Mouse (Mus musculus): ENCODE data around the gene Hist1h2bl. TPM values are rescaled to one million over a fixed set of nuclear protein-coding genes. Genes with fewer than 3 reads are reported as not detected.

Hist1h2bl gene
- polyA plus RNA-seq (2012; rRNA removed) = 11.3 and 14.5 TPM in 2 replicates

DNA sequence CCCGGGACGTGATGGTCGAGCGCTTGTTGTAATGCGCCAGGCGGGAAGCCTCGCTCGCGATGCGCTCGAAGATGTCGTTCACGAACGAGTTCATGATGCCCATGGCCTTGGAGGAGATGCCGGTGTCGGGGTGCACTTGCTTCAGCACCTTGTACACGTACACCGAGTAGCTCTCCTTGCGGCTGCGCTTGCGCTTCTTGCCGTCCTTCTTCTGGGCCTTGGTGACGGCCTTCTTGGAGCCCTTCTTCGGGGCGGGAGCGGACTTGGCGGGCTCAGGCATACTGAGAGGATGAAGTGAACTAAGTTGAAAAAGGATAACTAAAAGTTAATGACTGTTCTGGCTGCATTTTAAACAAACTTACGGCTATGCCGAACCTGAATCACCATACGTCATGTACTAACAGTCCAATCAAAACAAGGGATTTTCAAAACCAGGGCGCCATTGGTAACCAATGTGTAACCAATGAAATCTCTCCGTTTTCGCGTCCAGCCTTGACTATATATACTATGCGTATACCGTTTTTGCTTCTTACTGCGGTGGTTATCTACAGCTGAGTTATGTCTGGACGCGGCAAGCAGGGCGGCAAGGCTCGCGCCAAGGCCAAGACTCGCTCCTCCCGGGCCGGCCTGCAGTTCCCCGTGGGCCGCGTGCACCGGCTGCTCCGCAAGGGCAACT is at the start of gene Hist1h2bl, which contains the start of gene Hist1h2ai:
Gene Hist1h2bl (minus strand): TSS at position 280 of the 676 bp plus-strand sequence.
Gene Hist1h2ai (plus strand): TSS at position 559 of the 676 bp plus-strand sequence.
- TF ChIP-seq POLR2A (IDR thresholded peaks at IDR 0.05; ENCODE audit: borderline replicate concordance, extremely low read depth, insufficient read depth, insufficient read length, poor library complexity, severe bottlenecking) = peak; percentile 62; the same call in 1 of the 2 replicates
- DNase-seq (ENCODE audit: low read depth) = peak; percentile 99

DNA sequence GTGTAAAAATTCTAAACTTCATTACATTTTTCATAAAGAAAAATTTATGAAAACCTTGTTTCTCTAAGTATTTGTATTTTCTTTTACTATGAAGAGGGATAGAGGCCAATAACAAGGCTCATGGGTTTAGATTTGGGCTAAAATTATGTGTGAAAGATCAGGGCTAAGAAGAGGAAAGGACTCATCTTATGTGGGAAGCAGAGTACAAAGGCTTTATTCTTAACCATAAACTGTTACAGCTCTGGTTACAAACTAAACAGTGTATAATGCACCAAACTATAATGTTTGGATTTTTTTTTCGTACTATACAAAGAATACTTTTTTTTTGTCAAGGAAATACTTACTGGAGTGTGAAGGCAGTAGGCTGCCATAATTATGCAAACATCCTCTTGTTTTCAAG is 39.8 kb upstream of the Hist1h2bl start:
- no peak for DNase-seq (ENCODE audit: low read depth)
- TF ChIP-seq CTCF (IDR thresholded peaks at IDR 0.05; ENCODE audit: borderline replicate concordance, extremely low read depth, insufficient read depth, insufficient read length) (no peak), POLR2A (IDR thresholded peaks at IDR 0.05; ENCODE audit: borderline replicate concordance, extremely low read depth, insufficient read depth, insufficient read length, poor library complexity, severe bottlenecking) (no peak)

DNA sequence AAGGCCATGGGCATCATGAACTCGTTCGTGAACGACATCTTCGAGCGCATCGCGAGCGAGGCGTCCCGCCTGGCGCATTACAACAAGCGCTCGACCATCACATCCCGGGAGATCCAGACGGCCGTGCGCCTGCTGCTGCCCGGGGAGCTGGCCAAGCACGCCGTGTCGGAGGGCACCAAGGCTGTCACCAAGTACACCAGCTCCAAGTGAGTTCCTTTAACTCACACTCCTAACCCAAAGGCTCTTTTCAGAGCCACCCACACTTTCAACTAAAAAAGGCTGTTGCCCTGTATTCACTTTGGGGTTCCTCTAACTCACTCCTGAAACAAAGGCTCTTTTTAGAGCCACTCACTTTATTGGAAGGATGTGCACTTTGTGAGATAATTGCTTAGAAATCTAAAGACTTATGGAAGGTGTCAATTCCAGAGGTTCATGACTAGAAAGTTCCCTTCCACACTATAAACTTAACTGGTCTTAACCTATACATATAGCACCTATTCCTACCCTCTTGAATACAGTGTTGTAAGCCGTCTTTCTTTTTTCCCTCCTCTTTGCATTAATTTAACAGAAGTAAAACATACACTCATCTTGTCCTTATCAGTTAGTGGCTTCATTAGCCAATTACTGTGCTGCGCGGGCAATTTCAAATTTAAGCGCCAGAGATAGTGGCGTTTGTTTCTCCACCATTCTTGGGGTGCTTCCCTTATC is 38.5 kb upstream of the Hist1h2bl start:
- DNase-seq (ENCODE audit: low read depth) = peak; percentile 81

DNA sequence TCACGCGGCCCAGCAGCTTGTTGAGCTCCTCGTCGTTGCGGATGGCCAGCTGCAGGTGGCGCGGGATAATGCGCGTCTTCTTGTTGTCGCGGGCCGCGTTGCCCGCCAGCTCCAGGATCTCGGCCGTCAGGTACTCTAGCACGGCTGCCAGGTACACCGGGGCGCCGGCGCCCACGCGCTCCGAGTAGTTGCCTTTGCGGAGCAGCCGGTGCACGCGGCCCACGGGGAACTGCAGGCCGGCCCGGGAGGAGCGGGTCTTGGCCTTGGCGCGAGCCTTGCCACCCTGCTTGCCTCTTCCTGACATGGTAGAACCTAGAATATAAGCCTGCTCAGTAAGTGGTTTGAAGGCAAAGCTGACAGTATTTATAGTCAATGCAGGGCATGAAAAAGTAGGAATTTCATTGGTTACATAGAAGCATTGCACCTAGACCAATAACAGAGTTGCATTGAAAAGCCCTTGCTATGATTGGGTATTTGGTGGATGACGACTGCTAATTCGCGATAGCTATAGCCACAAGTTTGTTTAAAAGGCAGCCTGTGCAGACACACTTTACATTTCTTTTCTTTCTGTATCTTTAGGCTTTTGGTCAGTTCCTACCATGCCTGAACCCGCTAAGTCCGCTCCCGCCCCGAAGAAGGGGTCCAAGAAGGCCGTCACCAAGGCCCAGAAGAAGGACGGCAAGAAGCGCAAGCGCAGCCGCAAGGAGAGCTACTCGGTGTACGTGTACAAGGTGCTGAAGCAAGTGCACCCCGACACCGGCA is 37.8 kb upstream of the Hist1h2bl start, which contains the start of the genes Hist1h2ak and Hist1h2bn:
Gene Hist1h2ak (minus strand): TSS at position 304 of the 762 bp plus-strand sequence.
Gene Hist1h2bn (plus strand): TSS at position 600 of the 762 bp plus-strand sequence.
- TF ChIP-seq POLR2A (IDR thresholded peaks at IDR 0.05; ENCODE audit: borderline replicate concordance, extremely low read depth, insufficient read depth, insufficient read length, poor library complexity, severe bottlenecking) = 0 out of 2 replicates have a peak, but pooled peaks have one; percentile 39
- DNase-seq (ENCODE audit: low read depth) = peak; percentile 99

DNA sequence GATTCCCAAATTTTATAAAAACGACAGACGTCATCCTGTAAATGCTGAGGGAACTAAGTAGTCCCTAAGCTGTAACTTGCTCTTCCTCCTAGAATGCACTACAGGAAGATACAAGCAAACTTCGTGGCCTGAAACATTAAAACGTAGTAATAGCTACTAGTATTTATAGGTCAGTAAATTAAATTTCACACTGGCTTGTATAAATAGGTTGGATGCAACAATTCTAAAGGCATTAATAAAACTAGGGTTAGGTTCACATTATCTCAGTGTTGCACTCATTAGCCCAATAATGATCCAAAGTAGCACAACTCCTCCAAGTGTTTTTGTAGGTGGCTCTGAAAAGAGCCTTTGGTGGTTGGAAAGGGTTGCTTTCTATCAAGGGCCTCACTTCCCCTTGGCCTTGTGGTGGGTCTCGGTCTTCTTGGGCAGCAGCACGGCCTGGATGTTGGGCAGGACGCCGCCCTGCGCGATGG is 37.1 kb upstream of the Hist1h2bl start:
- no peak for DNase-seq (ENCODE audit: low read depth)
- TF ChIP-seq CTCF (IDR thresholded peaks at IDR 0.05; ENCODE audit: borderline replicate concordance, extremely low read depth, insufficient read depth, insufficient read length) (no peak), POLR2A (IDR thresholded peaks at IDR 0.05; ENCODE audit: borderline replicate concordance, extremely low read depth, insufficient read depth, insufficient read length, poor library complexity, severe bottlenecking) (no peak)

DNA sequence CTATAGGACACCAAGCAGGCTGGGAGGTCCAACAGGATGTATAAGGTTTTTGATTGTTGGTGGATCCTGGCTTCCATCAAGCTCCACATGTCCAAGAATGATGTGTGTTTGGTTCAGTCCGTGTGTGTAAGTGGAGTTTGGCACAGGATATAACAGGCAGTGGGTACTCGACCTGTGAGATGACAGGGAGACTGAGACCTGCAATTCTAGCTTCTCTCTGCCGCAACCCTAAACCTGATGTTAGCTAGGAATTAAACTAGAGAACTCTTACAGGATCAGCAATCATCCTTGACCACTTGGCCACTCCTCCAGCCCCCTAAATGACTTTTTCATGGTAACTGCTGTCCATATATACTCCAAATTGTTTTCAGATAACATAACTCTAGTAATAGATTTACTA is 36.4 kb upstream of the Hist1h2bl start:
- TF ChIP-seq CTCF (IDR thresholded peaks at IDR 0.05; ENCODE audit: borderline replicate concordance, extremely low read depth, insufficient read depth, insufficient read length) (no peak), POLR2A (IDR thresholded peaks at IDR 0.05; ENCODE audit: borderline replicate concordance, extremely low read depth, insufficient read depth, insufficient read length, poor library complexity, severe bottlenecking) (no peak)
- DNase-seq (ENCODE audit: low read depth) = no peak

DNA sequence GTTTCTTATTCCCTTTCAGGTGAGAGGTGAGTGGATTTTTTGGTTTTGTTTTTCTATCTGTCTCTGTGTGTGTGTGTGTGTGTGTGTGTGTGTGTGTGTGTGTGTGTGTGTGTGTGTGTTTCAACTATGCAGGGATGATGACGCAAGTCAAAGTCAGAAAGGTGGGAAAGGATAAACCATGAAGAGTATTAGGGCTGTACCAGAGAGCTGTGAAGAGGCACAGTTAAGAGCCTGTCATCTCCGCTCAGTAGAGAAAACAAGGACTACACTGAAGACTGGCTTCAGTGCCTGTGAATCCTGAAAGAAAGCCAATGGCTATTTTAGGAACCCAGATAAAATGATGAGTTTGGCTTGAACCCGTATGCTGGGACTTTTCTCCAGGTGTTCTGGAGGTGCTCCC is 35.9 kb upstream of the Hist1h2bl start:
- no peak for DNase-seq (ENCODE audit: low read depth)
- no peak for TF ChIP-seq CTCF (IDR thresholded peaks at IDR 0.05; ENCODE audit: borderline replicate concordance, extremely low read depth, insufficient read depth, insufficient read length)
- TF ChIP-seq POLR2A (IDR thresholded peaks at IDR 0.05; ENCODE audit: borderline replicate concordance, extremely low read depth, insufficient read depth, insufficient read length, poor library complexity, severe bottlenecking) = no peak

DNA sequence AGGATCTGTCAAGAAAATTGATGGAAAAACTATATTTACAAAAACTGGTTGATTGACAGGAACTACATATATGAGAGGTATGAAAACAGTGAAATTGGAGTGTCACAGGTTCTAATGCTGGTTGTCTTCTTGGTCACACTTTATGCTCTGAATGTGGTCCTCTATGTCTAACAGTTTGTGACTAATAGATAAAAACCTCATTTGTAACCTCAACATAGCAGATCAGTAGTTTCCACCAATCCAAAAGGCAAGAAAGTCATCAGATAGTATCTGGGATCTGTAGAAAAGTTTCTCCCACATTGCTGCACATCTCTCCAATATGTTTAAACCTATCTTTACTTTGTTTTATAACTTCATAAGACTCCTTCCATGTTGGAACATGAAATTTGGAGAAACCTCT is 35.5 kb upstream of the Hist1h2bl start:
- TF ChIP-seq CTCF (IDR thresholded peaks at IDR 0.05; ENCODE audit: borderline replicate concordance, extremely low read depth, insufficient read depth, insufficient read length) (no peak), POLR2A (IDR thresholded peaks at IDR 0.05; ENCODE audit: borderline replicate concordance, extremely low read depth, insufficient read depth, insufficient read length, poor library complexity, severe bottlenecking) (no peak)
- no peak for DNase-seq (ENCODE audit: low read depth)

DNA sequence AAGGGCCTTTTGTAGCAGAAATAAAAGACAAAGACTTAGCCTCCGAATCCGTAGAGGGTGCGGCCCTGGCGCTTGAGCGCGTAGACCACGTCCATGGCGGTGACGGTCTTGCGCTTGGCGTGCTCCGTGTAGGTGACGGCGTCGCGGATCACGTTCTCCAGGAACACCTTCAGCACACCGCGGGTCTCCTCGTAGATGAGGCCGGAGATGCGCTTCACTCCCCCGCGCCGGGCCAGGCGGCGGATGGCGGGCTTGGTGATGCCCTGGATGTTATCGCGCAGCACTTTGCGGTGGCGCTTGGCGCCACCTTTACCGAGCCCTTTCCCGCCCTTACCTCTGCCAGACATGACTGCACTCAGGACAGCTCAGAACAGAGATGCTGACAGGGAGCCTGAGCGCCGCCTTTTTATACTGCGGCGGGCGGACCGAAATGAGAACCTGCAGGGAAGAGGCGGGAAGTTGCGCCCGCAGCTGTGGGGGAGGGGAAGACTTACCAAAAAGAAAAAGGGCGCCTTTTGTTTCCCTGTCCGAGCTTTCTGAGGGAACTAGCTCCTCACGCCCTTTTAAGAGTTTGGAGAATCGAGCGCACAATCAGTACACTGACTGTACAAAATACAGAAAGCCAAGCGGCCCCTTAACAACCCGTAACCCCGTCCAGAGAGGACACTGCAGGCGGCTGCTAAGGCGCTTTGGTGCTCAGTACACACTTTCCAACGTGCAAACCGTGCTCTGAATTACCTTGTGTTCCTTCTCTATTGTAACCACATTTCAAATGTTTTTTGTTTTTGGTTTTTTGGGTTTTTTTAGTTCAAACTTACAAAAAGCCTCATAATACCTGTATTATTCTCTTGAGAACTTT is 34.4 kb upstream of the Hist1h2bl start, which contains the start of gene Hist1h4k:
Gene Hist1h4k (minus strand): TSS at position 347 of the 859 bp plus-strand sequence.
- TF ChIP-seq POLR2A (IDR thresholded peaks at IDR 0.05; ENCODE audit: borderline replicate concordance, extremely low read depth, insufficient read depth, insufficient read length, poor library complexity, severe bottlenecking) = peak; percentile 56; the same call in 1 of the 2 replicates
- peak; percentile 97 for DNase-seq (ENCODE audit: low read depth)

DNA sequence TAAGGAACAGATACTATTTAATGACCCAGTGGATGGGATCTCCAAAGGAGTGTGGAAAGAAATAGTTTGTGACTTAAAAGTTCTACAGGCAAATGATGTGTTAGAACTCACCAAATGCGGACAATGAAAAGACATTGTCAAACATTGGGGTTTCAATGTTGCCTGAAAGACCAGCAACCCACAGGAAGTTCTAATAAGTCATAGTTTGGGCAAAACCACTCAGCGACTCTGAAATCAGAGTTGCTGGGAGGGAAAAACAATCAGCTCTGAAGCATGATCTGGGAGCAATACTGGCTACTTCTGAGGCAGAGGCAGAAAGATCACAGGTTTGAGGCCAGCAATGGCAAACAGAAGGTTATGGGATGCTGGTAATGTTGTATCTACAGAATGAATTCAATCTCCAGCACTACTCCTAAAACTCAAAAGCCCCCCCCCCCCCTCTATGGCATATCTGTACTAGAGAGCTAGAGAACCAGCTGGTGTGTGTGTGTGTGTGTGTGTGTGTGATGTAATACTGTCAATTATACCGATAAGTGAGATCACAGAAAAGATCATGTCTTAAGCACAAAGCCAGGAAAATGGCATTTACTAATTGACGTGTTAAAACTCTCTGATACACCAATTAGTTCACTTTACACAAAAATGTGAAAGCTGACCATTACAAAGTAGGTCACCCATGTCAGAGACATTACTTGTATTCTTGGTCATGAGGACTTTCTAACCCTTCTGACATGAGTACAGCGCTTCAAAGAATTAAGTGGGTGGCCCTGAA is 33.6 kb upstream of the Hist1h2bl start:
- peak; percentile 67 for DNase-seq (ENCODE audit: low read depth)
- TF ChIP-seq POLR2A (IDR thresholded peaks at IDR 0.05; ENCODE audit: borderline replicate concordance, extremely low read depth, insufficient read depth, insufficient read length, poor library complexity, severe bottlenecking) (no peak), CTCF (IDR thresholded peaks at IDR 0.05; ENCODE audit: borderline replicate concordance, extremely low read depth, insufficient read depth, insufficient read length) (no peak)

Data from brain, embryonic 14.5 days (tissue).